Mouse (Mus musculus) thymus, postnatal 25 days (tissue): ENCODE data around the gene 2810006K23Rik.
"Not testable (repeated sequence)": the region's sequence is repeated elsewhere in the genome, so short reads cannot be mapped to it uniquely, and the experiment has no call there.

Experiments used
- DNase-seq: peaks from one replicate; pipeline ENCODE4 v3.0.0; 2022

The 2810006K23Rik gene

GRCm38 (mm10) chr5:124327510-124328364 is at the start of gene 2810006K23Rik, which contains the start of gene Mphosph9:
Gene 2810006K23Rik, plus strand, starts transcription at chr5:124328089.
Gene Mphosph9, minus strand, starts transcription at chr5:124327972.
- peak; percentile 100 for DNase-seq

DNA sequence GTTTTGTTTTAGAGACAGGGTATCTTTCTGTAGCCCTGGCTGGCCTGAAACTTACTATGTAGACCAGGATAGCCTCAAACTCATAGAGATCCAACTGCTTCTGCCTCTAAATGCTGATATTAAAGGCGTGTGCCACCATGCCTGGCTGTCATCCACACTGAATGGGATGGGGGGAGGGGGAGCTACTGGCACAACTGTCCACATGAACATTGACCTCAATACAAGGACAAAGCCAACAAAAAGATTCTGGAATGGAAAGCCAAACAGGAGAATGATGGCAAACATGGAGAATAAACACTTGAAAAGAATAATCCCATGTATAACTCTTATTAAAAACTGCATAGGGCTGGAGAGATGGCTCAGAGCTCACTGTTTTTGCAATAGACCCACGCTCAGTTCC is 45.0 kb upstream of the 2810006K23Rik start:
- DNase-seq, result no peak

DNA sequence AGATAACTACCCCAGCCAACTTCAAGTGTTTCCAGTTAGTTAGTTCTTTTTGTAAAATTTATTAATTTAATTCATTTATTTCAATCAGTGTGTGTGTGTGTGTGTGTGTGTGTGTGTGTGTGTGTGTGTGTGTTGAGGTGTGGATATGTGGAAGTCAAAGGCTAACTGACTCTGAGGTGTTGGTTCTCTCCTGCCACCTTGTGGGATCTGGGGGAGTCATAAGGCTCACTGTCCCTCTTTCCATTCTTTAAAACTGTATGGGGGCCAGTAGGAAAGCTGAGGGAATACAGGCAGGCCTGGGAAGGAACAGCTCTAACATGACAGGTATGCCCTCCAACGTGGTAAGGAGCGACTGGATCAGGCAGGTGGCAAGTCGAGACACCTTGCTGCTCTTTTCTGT is 43.6 kb upstream of the 2810006K23Rik start:
- DNase-seq, result peak; percentile 26

DNA sequence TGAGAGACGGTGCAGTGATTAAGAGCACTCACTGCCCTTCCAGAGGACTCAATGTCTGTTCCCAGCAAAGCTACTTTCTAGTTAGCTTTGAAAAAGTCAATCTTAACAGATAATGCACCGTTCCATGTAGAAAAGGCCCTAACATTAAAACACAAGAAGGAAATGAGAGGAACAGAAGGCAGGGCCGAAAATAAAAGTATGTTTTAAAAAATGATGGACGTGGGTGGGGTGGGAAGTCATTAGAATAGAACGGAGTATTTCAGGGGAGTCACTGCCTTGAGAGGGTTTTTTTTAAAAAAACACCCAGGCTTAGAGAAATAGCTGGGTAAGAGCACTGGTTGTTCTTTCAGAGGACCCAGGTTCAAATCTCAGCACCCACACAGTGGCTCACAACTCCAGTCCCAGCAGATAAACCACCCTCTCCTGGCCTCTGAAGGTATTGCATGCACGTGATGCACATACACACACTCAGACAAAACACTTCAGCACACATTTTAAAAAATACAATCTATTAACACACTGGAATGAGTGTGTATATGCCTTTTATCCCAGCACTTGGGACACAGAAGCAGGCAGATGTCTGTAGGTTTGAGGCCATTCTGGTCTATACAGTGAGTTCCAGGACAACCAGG is 40.2 kb upstream of the 2810006K23Rik start:
- DNase-seq, result no peak

DNA sequence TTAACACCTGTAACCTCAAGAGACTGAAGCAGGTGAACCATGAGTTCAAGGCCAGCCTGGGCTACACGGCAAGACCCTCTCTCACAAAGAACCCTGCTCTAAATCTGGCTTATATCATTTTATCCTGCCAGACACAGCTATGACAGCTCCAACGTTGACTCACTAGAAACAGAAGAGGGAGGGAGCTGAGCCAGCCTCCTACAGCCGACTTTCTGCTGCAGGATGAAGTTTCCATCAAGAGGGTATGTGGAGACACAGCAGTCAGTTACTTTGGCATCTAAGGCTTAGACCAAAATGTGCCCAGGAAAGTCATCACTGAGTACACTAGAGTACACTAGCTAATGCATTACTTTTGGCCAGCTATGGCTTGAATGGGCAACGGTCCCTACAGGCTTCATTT is 37.7 kb upstream of the 2810006K23Rik start:
- no peak for DNase-seq

- DNase-seq, result no peak
Observed at GRCm38 (mm10) chr5:124293967-124294366, 33.9 kb upstream of the 2810006K23Rik start.

DNA sequence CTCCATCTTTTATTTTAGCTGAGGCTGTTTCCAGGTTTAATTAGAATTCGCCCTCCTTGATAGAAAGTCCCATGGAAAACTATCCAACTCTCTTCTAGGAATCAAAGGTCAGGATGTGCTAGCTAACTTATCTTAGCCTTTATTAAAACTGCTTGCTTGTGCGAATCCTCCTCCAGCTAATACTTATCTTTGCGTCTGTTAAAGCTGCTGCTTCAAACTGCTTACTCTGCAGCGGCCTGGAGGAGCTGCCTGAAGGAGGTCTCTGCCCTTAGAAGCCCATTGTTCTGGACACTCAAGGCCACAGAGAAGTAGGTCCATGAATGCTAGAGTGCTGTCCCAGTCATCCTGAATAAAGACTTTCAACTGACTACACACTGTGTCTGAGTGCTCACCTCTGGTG is 31.4 kb upstream of the 2810006K23Rik start:
- DNase-seq, result no peak

GRCm38 (mm10) chr5:124299307-124299706 is 28.6 kb upstream of the 2810006K23Rik start:
- DNase-seq, result peak; percentile 18

GRCm38 (mm10) chr5:124300132-124300531 is 27.8 kb upstream of the 2810006K23Rik start:
- DNase-seq, result no peak

DNA sequence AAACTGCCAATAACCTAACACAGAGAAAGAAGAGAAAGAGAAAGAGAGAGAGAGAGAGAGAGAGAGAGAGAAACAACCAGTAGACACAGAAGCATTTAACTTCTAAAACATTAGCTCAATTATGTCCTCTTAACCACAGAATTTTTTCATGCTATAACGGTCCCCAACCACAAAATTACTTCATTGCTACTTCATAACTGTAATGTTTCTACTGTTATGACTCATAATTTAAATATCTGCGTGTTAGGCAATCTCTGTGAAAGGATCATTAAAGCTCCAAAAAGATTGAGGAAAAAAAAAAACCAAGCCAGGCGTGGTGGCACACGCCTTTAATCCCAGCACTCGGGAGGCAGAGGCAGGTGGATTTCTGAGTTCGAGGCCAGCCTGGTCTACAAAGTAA is 25.0 kb upstream of the 2810006K23Rik start:
- DNase-seq, result not testable (repeated sequence)

DNA sequence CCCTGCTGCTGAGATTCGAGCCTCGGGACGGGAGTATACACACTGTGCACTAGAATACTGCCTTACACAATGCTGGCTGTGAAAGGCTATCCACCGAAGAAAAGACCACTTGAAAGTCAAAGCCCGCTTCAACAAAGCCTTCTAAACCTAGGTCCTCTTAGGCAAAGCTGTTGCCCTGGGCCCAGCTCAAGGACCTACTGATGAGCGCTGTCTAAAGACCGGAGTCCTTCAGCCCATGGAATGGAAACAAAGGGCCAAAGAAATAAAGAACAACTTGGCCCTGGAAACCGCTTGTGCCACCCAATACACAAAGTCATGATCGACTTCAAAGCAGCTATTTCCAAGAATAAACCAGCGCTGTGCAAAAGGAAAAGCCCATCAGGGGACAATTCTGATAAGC is 18.7 kb upstream of the 2810006K23Rik start:
- no peak for DNase-seq

- no peak for DNase-seq
Observed at GRCm38 (mm10) chr5:124310091-124310490, 17.8 kb upstream of the 2810006K23Rik start.

DNA sequence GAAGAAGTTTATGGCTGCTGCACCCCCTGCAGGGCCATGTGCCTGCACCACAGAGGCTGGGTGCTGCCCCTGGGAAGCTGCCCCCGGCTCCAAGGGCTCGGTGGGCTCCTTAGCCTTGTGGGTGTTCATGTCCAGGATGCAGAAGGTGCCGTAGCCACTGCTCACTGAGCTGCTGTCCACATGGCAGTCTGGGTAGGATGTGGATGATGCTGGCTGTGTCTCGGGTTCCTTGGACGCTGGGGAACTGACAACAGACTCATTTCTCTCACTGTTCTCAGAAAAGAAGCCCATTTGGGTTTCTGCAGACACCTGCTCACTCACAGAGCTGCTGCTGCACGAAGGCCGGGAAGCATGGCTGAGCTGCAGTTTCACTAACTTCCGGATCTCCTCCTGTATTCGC is 12.4 kb upstream of the 2810006K23Rik start:
- no peak for DNase-seq

- DNase-seq, result no peak
Observed at GRCm38 (mm10) chr5:124315941-124316340, 11.9 kb upstream of the 2810006K23Rik start.

DNA sequence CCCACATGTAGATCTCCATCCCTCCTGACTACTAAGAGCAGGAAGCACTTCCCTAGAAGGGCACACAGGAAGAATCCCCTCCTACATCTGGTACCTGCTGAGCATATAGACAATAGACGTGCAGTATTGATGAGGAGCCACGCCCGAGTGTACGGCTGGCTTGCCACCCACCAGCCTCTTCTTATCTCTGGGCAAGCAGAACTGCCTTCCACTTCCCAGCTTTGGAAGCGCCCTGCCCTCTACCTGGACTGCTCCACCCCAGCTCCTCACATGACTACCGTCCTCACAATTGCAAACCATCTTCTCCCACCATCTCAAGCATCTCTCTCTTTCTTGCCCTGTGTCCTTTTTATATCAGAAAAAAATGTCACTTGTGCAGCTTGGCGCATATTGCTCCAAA is 10.2 kb upstream of the 2810006K23Rik start:
- DNase-seq, result no peak

DNA sequence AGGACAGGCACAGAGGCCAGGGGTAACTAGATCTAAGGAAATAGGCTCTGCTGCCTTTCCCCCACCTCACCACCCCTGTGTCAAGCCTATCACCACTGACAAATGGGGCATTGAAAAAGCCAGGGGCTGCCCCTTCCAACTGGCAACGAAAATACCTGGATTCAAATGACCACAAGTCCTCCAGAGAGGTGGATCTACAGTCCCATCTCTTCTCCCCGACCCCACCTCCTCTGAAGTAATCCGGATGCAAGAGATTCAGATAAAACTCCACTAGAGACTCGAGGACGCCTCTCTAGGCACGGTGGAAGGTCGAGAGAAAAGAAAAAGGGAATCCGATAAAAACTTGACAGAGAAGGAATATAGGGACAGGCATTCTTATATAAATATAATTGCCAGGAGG is 1.1 kb upstream of the 2810006K23Rik start:
- DNase-seq, result peak; percentile 26

DNA sequence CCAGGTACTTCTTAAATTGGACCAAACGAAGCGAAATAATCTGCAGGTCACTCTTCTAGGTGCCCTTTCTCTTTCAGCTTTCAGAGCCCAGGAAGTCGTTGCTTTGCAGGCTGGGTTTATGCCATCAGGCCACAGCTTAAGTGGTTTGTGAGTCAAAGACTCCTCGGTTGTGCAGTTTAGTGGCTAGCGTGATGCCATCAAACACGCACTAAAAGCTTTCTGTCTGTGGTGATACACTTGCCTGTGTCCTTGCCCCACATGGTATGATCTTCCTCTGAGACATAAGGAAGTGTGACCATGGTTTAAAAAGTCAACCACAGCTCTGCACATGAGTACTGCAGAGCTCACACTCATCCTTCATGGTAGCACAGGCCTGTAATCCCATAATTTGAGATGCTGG is 2.2 kb downstream of the 2810006K23Rik start:
- no peak for DNase-seq

DNA sequence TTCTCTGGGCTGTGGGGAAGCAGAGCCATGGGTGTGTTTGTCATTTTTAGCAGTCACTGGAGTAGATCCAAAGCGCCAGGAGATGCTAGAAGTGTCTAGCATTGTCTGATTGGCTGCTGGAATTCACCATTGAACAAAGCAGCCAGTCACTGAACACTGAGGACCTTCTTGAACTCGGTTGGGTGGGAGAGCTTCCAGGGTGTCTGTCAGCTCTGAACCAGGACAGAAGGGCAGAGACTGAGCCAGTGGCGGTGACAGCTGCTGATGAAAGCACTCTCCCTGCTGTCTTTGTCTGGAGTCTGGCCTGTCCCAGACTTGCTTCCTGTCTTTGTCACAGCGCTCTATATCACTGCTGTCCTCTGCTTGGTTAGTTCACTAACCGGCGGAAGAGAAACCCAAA is 6.5 kb downstream of the 2810006K23Rik start:
- DNase-seq, result no peak

DNA sequence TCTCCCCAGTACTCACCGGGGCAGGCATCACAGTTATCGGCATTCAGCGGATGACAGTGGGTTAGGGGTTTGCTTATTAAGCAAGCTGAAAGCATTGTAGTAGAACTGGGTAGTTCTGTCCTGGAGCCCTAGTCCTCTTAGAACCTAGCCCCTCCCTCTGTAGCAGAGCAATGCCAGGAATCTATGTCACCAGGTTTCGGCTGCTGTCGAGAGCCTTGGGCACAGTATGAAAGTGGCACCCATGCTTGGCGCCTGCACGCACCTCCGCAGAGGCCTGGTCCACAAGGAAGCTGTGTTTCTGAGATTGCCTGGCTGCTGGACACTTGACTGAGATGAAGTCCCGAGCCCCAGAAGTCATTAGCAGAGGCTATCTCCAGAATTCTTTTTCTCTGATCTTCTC is 9.2 kb downstream of the 2810006K23Rik start:
- DNase-seq, result no peak

DNA sequence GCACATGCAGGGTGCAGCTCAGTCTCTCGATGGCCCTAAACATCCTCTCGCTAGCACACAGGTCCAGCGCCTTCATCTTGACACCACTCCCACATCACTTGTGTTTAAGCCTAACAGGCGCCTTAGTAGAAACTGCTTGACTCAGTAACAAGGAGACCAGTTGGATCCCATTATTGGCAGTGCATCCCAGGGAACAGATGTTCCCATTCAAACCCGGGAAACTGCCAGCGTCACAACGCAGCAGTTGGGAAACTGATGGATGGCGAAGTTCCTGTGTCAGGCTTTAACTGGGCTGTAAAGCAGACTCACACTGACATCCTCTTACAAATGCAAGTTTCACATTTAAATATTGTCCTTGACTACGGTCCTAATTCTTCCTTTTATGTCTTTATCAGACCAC is 10.0 kb downstream of the 2810006K23Rik start:
- DNase-seq, result no peak

DNA sequence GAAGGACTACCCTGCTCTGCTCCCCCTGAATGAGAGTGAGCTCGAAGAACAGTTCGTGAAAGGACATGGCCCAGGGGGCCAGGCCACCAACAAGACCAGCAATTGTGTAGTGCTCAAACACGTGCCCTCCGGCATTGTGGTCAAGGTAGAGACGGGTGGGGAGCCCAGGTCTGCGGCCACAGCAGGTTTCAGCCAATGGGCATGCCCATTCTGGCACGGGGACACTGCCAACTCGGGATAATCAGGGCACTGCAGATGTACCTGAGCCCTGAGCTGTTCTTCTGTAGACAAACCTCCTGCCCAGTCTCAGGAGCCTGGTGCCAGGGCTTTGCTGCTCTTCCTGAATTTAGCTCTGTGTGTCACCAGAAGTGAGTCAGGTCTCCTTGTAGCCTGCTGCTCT is 10.9 kb downstream of the 2810006K23Rik start:
- no peak for DNase-seq

DNA sequence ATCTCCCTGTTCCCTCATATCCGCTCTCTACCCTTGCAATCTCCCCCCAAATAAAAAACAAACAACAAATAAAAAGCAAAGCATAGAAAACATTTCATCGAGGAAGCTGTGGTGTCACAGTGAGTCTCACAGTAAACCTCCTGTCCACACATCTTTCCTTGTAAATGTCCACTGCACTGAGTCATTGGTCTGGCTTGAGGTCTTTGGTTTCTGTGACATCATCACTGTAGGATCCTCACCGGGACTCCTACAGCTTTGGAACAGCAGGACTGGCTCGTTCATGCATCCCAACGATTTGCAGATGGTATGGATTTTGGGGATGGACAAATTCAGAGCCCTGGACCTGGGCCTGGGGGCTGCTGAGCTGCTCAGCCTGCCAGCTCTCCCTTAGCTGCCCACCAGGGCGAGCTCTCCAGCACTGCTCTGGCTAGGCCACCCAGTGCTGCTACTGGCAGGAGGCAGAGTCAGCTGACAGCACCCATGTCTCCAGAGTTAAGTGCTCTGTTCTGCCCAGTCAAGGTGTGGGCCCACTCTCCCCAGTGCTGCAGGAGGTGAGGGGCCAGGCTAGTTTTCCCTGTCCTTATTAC is 14.0 kb downstream of the 2810006K23Rik start:
- DNase-seq, result peak; percentile 40

DNA sequence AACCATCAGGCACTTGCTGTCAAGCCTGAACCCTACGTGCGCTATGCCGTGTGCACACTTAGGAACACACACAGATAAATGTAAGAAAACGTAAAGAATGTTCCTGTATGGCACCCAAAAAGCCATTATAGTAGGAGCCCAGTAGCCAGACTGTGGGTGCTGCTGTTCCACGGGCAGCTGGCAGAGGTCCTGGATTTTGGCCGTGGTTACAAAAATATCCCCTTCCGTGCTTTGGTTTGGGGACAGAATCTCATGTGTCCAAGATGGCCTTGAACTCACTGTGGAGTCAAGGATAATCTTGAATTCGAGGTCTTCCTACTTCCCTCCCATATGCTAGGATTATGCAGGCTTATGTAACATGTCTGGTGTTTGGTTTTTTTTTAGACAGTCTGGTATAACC is 15.0 kb downstream of the 2810006K23Rik start:
- DNase-seq, result no peak

DNA sequence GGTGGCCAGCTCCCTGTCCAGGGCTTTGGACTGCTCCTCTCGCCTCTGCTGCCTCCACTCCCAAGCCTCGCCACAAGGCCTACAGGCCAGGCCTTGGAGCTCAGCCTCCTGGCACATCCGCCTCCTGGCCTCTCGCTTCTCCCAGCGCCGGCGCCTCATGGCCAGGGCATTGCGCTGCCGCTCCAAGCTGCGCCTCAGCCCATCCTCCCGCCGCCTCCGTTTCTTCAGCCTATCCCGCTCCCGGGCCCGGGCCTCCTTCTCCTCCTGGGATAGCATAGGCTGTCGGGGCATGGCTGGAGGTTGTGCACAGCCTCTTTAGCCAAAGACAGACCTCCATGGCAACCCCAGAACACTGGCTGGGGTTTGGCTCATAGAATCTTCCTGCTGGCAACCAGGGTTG is 21.3 kb downstream of the 2810006K23Rik start:
- DNase-seq, result no peak
